Mouse (Mus musculus) gastrocnemius, postnatal 25 days (tissue): ENCODE data around the gene Rgs7. TPM values are rescaled to one million over a fixed set of nuclear protein-coding genes. Genes with fewer than 3 reads are reported as not detected.

ENCODE experiments used
- DNase-seq: peaks from one replicate; pipeline ENCODE4 v3.0.0; 2022
- long read RNA-seq, 2 experiments: library from polyadenylated mRNA; stranded (forward); transcript quantifications; one replicate each; pipeline ENCODE4 v2.0.0; 2021
- total RNA-seq, 2 experiments: library from RNA; stranded (reverse); gene quantifications; 1 replicate in 1 of 2; 2 replicates in 1 of 2; pipeline ENCODE4 v1.2.3; 2021

Gene Rgs7
- total RNA-seq: under 1 TPM; 0.15 to 0.24 TPM
- long read RNA-seq, experiment 1, partial matches to known transcripts: 0 of 2 reads
- long read RNA-seq, experiment 1, other reads (novel, unspliced or antisense): 2 of 2 reads
- long read RNA-seq, experiment 2, partial matches to known transcripts: 0 of 2 reads
- long read RNA-seq, experiment 2, other reads (novel, unspliced or antisense): 2 of 2 reads

- peak; percentile 30 for DNase-seq
Measured at GRCm38 (mm10) chr1:175491861-175492682, at the start of gene Rgs7. Gene Rgs7, minus strand, starts transcription at chr1:175492500.

GRCm38 (mm10) chr1:175540700-175541099, 48.4 kb upstream of the Rgs7 start:
- no peak for DNase-seq

GRCm38 (mm10) chr1:175537321-175537720, 45.0 kb upstream of the Rgs7 start:
- no peak for DNase-seq

- no peak for DNase-seq
Measured at GRCm38 (mm10) chr1:175529858-175530257, 37.6 kb upstream of the Rgs7 start.

GRCm38 (mm10) chr1:175524626-175525294, 32.5 kb upstream of the Rgs7 start:
- no peak for DNase-seq

GRCm38 (mm10) chr1:175523572-175523971, 31.3 kb upstream of the Rgs7 start:
- no peak for DNase-seq

GRCm38 (mm10) chr1:175514543-175514942, 22.2 kb upstream of the Rgs7 start:
- no peak for DNase-seq

GRCm38 (mm10) chr1:175512173-175512572, 19.9 kb upstream of the Rgs7 start:
- no peak for DNase-seq

- DNase-seq: no peak
Measured at GRCm38 (mm10) chr1:175509989-175510388, 17.7 kb upstream of the Rgs7 start.

GRCm38 (mm10) chr1:175492683-175493043, 363 bp upstream of the Rgs7 start:
- DNase-seq: no peak

GRCm38 (mm10) chr1:175491511-175491860, 814 bp downstream of the Rgs7 start:
- no peak for DNase-seq

GRCm38 (mm10) chr1:175485109-175485508, 7.2 kb downstream of the Rgs7 start:
- no peak for DNase-seq

GRCm38 (mm10) chr1:175473060-175473459, 19.2 kb downstream of the Rgs7 start:
- no peak for DNase-seq

GRCm38 (mm10) chr1:175469087-175469788, 23.1 kb downstream of the Rgs7 start:
- no peak for DNase-seq

- no peak for DNase-seq
Measured at GRCm38 (mm10) chr1:175464566-175464965, 27.7 kb downstream of the Rgs7 start.

GRCm38 (mm10) chr1:175462351-175462750, 29.9 kb downstream of the Rgs7 start:
- no peak for DNase-seq

- no peak for DNase-seq
Measured at GRCm38 (mm10) chr1:175454041-175454636, 38.2 kb downstream of the Rgs7 start.

- no peak for DNase-seq
Measured at GRCm38 (mm10) chr1:175448017-175448416, 44.3 kb downstream of the Rgs7 start.

GRCm38 (mm10) chr1:175442939-175443338, 49.4 kb downstream of the Rgs7 start:
- DNase-seq: no peak

GRCm38 (mm10) chr1:175442025-175442424, 50.3 kb downstream of the Rgs7 start:
- no peak for DNase-seq

- DNase-seq: no peak
Measured at GRCm38 (mm10) chr1:175433622-175434204, 58.6 kb downstream of the Rgs7 start.

GRCm38 (mm10) chr1:175433128-175433527, 59.2 kb downstream of the Rgs7 start:
- no peak for DNase-seq
